Mouse (Mus musculus) CD4-positive, CD25-positive, alpha-beta regulatory T cell, adult 4 months (primary cell): ENCODE data around the gene Kcnb1. TPM values are rescaled to one million over a fixed set of nuclear protein-coding genes. Genes with fewer than 3 reads are reported as not detected.

Source experiments
- ATAC-seq: one replicate; pipeline ENCODE4 v1.8.0; 2017
- polyA plus RNA-seq, 2 experiments: library from polyadenylated mRNA; unstranded; fragments of 100-300 nt; shearing (Covaris generic); gene quantifications; one replicate each; pipeline ENCODE4 v1.2.1; 2017

Kcnb1 gene
- polyA plus RNA-seq, 2 experiments from 2014 or later, result 0.22 to 0.92 TPM

DNA sequence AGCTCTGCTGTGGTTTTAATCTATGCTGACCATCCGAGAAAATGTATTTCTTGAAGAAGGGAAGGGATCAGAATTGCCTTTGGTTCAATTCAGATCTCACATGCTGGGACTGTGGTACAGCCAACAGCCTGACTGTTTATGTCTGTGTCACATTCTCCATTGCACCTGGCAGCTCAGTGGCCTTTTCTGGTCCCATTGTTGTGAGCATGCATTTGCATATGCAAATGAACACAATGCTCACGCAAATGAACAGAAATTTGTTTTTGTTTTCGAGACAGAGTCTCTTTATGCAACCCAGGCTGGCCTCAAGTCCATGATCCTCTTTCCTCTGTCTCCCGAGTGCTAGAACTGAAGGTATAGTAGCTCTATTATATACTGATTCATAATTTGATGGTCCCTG is 64.2 kb downstream of the Kcnb1 start:
- ATAC-seq, result no peak

DNA sequence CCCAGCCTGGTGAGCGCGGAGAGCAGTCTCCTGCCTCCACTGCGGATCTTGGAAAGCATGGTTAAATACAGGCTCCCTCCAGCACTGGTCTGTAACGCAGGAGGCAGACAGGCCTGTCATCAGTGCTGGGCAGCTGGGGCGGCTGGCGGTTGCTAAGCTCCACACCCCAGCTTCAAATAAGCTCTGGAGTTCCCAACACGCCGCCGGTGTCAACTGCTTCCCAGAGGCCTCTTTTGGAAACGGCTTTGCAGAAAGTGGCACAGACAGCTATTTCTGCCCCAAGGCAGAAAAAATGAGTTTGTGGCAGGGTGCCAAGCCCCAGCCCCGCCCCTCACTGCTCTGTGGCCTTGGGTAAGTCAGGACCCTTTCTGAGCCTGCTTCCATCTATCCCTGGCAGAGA is 66.0 kb downstream of the Kcnb1 start:
- no peak for ATAC-seq

DNA sequence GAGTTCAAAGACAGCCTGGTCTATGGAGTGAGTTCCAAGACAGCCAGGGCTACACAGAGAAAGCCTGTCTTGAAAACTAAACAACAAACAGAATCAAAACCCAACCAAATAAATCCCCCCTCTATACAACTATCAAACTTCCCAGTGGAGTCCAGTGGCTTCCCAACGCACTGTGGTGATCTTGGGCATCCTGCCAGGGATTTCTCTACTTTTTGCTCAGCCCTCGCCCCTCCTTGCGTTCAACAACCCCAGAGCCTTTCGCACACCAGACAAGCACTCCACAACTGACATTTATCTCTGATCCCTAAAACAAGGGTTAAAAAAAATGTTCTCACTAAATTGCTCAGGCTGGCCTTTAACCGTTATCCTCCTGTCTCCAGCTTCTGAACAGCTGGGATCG is 67.2 kb downstream of the Kcnb1 start:
- no peak for ATAC-seq

DNA sequence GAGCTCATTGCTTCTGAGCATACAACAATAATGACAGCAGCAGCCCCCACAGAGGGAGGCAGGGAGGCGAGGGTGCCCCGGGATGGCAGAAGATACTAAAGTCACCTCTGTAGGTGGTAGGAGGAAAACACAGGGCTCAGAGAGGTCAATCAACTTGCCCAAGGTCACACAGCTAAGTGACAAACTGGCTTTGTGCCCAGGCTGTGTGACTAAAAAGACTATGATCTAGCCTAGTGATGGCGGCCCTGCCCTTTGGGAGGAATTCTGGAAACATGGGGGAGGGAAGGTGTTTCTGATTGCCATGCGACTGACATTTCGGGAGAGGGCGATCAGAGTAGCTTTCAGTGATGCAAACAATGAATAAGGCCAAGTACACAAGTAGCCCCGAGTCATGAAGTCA is 68.0 kb downstream of the Kcnb1 start:
- no peak for ATAC-seq

DNA sequence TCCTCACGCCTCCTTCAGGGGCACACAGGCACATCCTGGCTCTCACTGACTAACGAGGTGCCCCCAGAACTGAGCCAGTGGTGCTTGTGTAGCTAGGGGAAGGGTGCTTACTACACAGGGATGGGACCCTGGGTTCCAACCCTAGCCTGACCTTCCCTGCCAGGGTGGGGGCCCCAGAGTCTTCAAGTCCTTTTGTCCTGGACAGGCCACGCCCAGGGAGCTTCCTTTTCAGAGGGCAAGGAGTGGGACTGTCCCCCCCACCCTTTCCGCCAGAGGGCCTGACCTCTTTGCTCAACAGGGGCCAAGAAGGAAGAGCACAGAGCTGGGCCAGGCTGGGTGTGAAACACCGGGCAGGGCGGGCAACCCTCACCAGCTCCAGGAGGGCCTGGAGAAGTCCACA is 68.7 kb downstream of the Kcnb1 start:
- ATAC-seq, result no peak

DNA sequence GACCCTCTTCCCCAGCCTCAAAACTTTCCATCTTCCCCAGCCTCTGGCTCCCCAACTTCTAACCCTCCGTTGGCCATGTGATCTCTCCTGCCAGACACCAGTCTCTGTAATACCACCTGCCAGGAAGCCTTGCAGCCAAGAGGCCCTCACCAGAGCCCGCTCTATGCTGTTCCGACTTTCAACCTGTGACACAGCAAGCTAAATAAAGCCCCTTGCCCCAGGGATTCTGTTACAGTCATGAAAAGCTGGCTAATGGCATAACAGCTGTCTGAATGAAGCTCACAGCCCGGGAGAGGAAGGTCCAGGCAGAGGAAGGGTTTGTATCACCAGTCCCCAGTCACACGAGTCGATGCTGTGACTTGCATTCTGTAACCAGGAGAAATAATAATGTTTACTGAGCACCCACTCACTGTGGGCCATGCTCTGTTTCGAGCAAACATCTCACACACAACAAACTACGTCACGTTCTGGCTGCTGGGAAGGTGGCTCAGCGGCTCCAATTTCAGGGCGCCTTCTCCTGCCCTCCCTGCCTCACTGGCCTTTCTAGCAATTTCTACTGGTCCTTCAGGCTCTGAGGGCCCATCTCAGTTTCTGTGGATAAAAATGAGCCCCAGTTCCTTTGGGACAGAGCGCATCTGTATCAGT is 69.6 kb downstream of the Kcnb1 start:
- no peak for ATAC-seq

DNA sequence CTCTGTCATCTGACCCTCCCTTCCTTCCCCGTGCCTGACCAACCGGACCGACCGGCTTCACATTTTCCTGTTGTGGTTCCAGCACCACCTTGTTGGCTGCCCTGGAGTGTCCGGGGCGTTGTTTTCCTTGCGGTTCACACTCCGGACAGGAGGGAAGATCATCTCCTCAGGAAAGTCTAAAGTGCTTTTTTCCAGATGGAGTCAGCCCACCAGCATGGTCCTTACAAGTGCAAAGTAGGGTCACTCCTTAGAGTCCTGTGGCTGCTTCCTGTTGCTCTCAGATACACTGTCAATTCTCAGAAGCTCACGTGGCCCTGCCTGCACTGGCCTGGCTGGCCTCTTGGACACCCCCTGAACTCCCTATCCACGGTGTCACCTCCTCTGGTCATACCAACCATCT is 71.9 kb downstream of the Kcnb1 start:
- no peak for ATAC-seq

DNA sequence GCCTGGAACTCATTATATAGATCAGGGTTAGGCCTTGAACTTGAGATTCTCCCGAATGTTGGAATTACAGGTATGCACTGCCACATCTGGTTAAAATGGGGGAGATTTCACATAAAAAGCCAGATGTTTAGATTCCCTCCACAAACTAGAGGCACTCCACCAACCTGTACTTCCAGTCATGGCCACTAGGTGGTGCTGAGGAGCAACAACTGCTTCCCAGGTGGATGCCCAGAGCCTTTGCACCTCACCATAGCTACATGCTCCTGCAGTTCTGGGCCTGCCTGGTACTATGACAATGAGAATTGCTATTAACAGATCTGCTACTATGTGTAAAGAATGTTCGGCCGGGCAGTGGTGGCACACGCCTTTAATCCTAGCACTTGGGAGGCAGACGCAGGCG is 77.2 kb downstream of the Kcnb1 start:
- peak; percentile 51 for ATAC-seq

DNA sequence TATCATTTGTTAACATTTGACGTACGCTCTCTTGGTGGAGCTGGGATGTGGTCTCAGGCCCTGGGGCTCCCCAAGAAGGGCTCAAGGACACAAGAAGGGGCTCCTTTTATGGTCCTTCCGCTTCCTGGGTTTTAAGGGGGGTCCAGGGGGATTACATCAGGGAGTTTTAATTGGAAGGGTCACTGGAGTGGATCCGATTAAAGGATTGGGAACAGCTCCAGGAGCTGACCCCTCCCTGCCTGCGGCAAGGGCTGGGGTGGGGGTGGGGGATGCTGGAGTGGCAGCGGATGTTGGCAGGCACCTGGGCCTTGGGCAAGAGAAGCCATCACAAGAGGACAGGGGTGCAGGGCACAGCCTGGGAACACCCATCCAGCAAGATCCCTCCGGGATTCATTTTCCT is 77.7 kb downstream of the Kcnb1 start:
- ATAC-seq, result no peak

DNA sequence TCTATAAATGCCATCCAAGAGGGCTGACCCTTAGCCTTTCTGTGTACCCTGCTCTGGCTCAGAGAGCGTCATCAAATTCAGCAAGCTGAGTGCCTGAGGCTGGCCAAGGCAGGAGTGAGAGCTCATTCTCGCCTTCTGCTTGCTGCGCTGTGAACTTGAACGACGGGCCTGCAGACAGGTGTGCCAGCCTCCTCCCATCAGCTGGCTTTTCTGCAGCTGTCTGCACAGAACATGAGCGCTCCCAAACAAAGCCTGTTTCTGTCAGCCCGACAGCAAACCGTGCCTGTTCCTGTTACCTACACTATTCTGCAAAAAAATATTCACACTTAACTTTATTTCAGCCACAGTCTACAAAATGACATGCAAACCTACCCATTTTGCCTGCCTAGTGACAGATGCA is 80.4 kb downstream of the Kcnb1 start:
- ATAC-seq, result no peak

DNA sequence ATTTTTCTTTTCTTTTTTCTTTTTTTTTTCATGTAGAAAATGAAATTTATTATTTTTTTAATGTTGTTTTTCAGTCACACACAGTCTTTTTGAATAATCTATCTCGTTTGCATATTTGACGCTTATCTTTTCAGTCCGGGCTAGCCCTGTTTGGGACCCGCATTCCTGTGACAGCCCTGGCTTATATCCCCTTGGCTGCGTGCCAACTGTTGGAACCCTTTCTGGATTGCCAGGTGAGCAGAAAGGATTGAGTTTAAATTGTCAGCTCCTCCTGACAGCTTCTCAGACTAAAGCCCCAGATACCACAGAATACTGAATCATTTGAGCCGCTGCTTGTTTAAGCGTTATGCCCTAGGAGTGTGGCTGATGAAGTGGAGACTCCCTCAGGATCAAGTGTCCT is 86.4 kb downstream of the Kcnb1 start:
- ATAC-seq, result no peak

DNA sequence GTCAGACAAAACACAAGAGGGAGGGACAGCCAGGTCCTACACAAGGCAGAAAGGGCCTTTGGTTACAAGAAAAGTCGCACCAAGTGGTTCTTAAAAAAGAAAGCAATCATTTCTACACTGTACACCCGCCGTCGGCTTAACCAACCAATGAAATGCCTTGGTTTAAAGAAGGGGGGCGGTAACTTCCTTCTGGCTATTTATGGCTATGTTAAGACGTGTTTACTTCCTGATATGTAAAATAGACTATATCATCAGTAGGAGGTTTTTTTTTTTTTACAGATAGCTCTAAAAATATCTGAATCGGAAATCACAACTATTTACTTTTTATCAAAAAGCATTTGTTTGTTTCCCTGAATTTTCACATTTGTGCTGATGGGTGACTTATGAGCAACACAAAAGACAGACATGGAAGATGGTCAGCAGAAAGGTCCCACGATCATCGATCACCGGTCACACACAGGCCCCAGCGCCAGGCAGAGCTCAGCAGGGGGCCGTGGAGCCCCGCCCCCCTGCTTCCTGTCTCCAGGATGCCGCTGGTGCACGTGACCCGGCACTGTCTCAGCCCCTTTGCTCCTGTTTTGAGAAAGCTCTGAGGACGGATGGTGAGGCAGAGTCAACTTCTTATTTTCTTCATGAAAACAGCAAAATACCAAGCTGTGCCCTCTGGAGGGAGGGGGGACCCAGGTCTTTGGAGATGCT is 88.1 kb downstream of the Kcnb1 start:
- peak; percentile 99 for ATAC-seq

DNA sequence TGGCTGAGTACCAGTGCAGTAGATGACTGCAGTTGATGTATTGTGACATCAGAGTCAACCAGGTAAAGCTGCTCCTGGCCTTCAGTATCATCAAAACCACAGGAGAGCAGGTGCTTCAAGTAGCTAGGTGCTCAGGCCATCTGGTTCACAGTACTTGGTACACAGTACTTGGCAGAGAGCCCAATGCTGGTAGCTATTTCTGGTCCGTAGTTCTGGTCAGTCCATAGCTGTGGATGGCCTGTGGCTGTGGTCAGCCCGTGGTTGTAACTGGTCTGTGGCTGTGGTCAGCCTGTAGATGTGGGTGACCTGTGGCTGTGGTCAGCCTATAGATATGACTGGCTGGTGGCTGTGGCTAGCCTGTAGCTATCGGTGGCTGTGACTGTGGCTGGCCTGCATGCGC is 95.3 kb downstream of the Kcnb1 start:
- ATAC-seq, result no peak

DNA sequence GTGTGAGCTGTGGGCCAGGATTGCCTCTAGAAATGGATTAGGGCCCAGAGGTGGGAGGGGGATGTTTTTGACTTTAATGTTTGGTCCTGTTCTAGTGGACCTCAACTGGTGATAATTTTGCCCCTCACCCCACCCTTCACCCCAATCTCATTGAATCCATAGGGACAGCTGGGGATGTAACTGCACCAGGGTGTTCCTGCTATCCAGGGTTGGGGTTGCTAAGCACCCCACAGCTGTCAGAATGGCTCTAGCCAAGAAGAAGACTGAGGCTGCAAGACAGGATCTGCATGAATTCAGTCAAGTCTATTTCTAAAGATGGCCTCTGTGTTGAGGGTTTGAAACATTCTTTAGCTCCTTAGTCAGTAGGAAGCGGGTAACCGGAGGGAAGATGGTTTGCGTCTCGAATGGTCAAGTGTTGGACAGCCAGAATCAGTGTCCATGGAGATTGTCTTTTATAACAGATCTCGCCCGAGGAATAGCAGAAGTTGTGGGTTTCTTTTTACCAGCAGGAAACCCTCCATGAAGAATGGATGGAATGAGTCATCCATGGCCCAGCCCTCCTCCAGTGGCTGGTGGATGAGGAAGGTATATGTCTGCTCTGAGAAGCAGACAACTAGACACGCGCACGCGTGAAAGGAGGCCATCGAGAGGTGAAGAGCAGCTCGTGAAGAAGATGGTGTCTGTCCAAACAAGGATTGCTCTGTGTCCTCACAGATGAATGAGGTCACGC is 96.6 kb downstream of the Kcnb1 start:
- ATAC-seq, result no peak

DNA sequence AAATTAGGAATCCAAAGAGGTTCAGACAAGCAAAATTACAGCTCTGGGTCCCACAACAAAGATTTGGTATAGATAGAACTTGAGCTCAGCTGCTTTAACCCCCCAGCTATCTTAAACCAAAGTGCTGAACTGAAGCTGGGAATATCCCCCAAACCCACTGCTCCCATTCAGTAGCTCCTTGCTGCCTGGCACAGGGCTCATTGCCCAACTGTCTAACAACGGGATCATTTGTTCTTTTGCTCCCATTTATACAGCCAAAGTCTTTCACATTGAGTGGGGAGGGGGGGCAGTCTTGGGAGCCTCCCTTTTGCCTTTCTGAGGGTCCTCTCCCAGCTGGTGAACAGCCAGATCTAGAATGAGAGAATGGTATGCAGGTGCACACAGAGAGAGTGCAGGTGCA is 99.7 kb downstream of the Kcnb1 start:
- ATAC-seq, result no peak

DNA sequence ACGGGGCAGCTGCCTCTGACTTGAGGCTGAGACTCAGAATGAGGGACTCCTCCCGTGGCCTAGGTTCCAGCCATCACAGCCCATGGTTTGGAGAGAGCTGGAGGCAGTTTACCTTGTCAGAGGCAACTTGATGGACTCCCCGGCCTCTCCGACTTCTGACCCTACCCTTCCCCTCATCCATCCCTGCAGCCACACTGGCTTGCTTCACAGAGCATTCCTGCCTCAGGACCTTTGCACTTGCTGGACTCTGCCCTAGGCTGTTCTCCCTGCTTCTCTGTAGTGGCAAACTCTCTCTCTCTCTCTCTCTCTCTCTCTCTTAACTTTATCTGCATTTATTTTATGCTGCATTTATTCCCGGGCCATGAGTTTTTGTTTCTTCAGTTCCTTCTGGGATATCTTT is 103.1 kb downstream of the Kcnb1 start:
- ATAC-seq, result no peak

DNA sequence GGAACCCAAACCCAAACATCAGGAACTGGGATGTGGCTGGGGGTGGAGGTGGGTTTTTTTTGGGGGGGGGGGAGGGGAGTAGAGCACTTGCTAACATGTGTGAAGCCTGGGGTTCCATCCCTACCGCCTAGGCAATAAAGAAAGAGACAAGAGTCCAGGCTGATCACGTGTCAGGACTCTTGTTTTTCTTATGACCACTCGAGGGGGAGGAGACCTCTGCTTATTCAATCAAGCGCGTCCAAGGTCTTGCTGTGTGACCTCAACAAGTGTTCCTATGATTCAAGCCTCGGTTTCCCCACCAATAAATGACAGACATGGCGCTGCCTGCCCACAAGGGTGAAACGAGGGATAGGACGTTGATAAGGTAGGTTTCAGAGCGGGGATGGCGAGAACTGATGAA is 103.9 kb downstream of the Kcnb1 start:
- no peak for ATAC-seq

DNA sequence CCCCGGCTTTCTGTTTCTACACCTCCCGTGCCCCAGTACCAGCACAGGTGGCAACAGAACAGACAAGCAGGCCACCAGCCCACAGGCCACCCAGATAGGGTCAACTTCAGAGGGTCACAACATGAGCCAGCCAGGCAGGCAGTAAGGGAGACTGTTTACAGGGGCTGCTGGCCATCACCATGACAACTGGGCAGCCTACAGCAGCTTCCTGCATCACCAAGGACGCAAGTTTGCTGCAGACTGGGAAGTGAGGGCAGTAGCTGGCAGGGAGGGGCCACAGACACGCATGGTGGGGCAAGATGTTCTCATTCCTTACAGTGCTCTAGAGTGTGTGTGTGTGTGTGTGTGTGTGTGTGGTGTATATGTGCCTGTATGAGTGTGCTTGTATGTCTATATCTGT is 108.3 kb downstream of the Kcnb1 start:
- peak; percentile 70 for ATAC-seq

DNA sequence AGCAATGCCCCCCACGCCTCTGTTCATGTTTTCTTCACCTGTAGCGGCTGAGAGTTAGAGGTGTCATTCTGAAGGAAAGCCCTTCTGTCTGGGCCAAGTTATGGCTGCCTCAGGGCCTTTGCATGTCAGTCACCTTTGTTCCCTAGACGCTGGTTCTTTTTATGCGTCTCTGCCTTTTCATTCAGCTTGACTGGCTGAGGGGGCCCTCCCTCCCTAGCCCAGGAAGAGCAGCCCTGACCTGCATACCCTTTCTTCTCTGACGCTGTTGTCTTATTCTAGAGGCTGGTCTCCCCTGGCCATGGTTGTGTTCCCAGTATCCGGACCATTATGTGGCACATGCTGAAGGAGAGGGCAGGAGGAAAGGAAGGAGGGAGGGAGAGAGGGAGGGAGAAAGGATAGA is 108.8 kb downstream of the Kcnb1 start:
- ATAC-seq, result no peak

DNA sequence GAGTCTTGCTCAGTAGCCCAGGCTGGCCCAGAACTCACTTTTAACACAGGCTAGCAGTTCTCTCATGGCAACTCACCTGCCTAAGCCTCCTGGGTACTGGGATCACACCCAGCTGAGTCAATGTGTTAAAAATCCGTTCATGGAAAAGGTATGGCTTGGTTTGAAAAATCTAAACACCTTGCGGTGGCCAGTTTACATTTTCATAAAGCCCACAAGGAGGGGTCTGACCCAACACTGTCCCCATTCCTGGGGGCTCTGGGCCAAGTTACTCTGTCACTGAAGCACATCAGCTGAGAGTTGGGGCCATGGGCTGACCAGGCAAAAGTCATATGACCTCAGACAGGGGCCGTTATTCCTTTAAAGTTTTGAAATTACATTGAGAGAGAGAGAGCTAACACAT is 109.6 kb downstream of the Kcnb1 start:
- ATAC-seq, result no peak

DNA sequence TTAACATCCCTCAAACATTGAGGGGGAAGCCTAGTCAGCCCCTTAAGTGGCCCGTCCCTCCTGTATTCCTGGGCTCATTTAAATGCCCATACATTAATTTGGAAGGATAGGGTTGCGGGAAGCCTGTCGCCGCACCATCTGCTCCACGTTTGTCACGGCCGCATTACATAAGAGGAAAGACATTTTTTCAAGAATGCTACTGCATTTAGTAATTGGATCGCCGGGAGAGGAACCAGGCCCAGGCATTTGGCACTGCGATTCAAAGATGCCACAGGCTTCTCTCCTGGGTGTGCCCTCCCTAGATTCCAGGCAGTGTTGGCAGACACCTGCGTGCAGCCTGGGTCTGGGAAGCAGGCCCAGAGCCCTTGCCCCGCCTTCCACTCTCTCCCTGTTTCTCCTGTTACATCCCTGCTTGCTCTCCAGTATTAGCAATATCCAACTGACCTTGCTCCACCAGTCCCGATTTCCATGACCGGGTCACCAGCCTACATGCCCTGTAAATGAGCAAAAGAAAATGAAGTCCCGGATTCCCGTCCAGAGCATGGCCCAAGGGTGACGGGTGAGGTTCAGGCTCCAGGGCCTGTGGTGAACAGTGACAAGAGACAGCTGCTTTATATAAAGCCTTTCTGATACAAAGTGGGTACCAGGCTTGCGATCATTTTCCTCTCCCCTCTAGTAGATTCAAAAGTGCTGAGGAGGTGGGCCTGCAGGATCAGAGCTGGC is 110.3 kb downstream of the Kcnb1 start:
- no peak for ATAC-seq

DNA sequence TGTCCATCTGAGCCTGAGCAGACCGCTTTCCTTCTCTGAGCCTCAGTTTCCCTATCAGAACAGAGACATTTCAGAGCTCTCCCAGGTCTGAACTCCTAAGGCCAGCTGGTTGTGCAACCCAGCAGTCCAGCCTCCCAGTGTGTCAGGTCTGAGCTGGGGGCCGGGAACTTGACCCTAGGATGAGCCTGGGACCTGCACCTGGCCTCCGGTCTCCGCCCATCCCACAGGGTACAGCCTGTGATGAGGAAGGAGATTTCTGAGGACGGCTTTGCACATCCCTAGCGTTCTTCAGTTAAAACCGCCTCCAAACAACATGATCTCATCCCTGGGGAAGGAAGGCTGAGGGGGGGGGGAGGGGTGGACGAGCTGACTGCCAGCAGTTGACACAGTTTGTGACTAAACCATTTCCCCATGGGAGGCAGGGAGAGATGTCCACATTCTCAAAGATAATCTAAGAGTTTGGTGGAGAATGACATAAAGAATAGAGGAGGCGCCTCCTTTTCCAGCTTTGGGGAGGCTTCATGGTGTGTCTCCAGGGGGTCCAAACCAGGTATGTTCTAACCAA is 110.9 kb downstream of the Kcnb1 start:
- no peak for ATAC-seq

DNA sequence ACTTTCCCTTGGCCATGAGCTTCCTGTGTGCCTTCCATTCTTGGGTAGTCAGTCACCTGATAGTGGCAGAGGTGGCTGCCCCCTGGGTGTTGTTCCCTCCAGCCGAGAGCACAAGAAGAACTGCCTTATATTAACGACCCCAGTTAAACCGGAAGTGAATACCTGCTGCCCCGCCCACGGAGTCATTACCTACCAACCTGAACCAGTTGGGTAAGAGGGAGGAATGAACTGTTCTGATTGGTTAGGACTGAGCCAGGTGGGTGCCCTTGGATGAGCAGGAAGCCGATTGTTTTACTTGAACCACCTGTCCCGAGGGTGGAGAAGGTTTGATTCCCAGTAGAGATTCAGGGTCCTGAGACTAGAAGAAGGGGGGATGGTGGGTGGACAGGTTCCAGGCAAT is 111.5 kb downstream of the Kcnb1 start:
- ATAC-seq, result no peak
